Mouse (Mus musculus): ENCODE results near the gene 1700010B08Rik.
"Not testable (repeated sequence)": the region's sequence is repeated elsewhere in the genome, so short reads cannot be mapped to it uniquely, and the experiment has no call there.

The 1700010B08Rik gene

GRCm38 (mm10) chr2:173719115-173719514, at the start of gene 1700010B08Rik:
1700010B08Rik (plus strand) TSS chr2:173719415.
- not testable (repeated sequence) for DNase-seq

GRCm38 (mm10) chr2:173672328-173672896, 46.8 kb upstream of the 1700010B08Rik start:
- DNase-seq: no peak

GRCm38 (mm10) chr2:173673469-173673868, 45.7 kb upstream of the 1700010B08Rik start:
- no peak for DNase-seq

- DNase-seq: no peak
Observed at GRCm38 (mm10) chr2:173678593-173678992, 40.6 kb upstream of the 1700010B08Rik start.

GRCm38 (mm10) chr2:173679217-173679616, 40.0 kb upstream of the 1700010B08Rik start:
- DNase-seq: peak; percentile 24

- DNase-seq: no peak
Observed at GRCm38 (mm10) chr2:173680153-173680552, 39.1 kb upstream of the 1700010B08Rik start.

- DNase-seq: no peak
Observed at GRCm38 (mm10) chr2:173682773-173683172, 36.4 kb upstream of the 1700010B08Rik start.

GRCm38 (mm10) chr2:173685781-173686361, 33.3 kb upstream of the 1700010B08Rik start:
- peak; percentile 9 for DNase-seq

GRCm38 (mm10) chr2:173687363-173687762, 31.9 kb upstream of the 1700010B08Rik start:
- DNase-seq: no peak

- DNase-seq: no peak
Observed at GRCm38 (mm10) chr2:173689835-173690234, 29.4 kb upstream of the 1700010B08Rik start.

- no peak for DNase-seq
Observed at GRCm38 (mm10) chr2:173691748-173692147, 27.5 kb upstream of the 1700010B08Rik start.

GRCm38 (mm10) chr2:173692693-173693092, 26.5 kb upstream of the 1700010B08Rik start:
- DNase-seq: no peak

GRCm38 (mm10) chr2:173698850-173699249, 20.4 kb upstream of the 1700010B08Rik start:
- no peak for DNase-seq

GRCm38 (mm10) chr2:173702096-173702866, 16.9 kb upstream of the 1700010B08Rik start:
- DNase-seq: no peak

GRCm38 (mm10) chr2:173702867-173703237, 16.4 kb upstream of the 1700010B08Rik start:
- no peak for DNase-seq

GRCm38 (mm10) chr2:173705827-173706551, 13.2 kb upstream of the 1700010B08Rik start:
- no peak for DNase-seq

- DNase-seq: not testable (repeated sequence)
Observed at GRCm38 (mm10) chr2:173707626-173708025, 11.6 kb upstream of the 1700010B08Rik start.

GRCm38 (mm10) chr2:173710193-173710592, 9.0 kb upstream of the 1700010B08Rik start:
- no peak for DNase-seq

GRCm38 (mm10) chr2:173712656-173713055, 6.6 kb upstream of the 1700010B08Rik start:
- no peak for DNase-seq

GRCm38 (mm10) chr2:173713241-173713640, 6.0 kb upstream of the 1700010B08Rik start:
- DNase-seq: no peak

- no peak for DNase-seq
Observed at GRCm38 (mm10) chr2:173714620-173715218, 4.5 kb upstream of the 1700010B08Rik start.

- DNase-seq: no peak
Observed at GRCm38 (mm10) chr2:173716966-173717365, 2.2 kb upstream of the 1700010B08Rik start.
